Mouse (Mus musculus): ENCODE measurements around the gene Fgl2. TPM values are rescaled to one million over a fixed set of nuclear protein-coding genes. Genes with fewer than 3 reads are reported as not detected.

Gene Fgl2
- polyA plus RNA-seq, 1 experiment from 2014 or later, result 3.0 TPM

DNA sequence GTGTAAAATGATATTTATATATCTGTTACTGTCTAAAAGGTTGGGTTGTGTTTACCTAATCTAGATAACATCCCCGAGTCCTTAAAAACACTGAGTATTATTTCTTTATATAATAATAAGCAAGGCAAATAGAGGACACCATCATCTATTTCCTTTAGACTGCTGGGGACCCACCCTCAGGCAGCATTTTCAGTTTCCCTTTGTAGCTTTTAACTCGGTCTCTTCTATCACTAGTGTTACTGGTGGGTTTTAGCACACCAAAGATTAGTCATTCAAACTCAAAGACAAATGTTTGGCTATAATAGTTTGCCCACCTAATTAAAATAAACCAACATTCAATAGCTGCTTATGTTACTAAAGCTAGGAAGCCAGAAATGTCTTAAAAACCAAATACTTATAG, 6.0 kb downstream of the Fgl2 start:
- Histone ChIP-seq H3K4me3 (ENCODE audit: low read depth, low read length) (no peak overlapping the region), H3K36me3 (ENCODE audit: control insufficient read depth, insufficient read depth, low read length) (no peaks in the 10 kb centered on the region), H3K9ac (ENCODE audit: low read length) (no peak overlapping the region), H3K4me1 (ENCODE audit: control insufficient read depth, insufficient read depth, low read length) (no peaks in the 10 kb centered on the region), H3K27ac (ENCODE audit: low read depth, low read length) (no peak overlapping the region), H3K4me2 (ENCODE audit: low read depth) (no peak overlapping the region), H3K9me3 (ENCODE audit: control insufficient read depth, low read length) (no peaks in the 10 kb centered on the region), H3K27me3 (ENCODE audit: control insufficient read depth, insufficient read depth, low read length) (no peaks in the 10 kb centered on the region)
- no peak for DNase-seq (ENCODE audit: low spot score)
- 80% methylated on average over 2 of the region's 2 CpGs for WGBS
- ATAC-seq (ENCODE audit: insufficient read depth, low FRiP score, low TSS enrichment), result no peak

DNA sequence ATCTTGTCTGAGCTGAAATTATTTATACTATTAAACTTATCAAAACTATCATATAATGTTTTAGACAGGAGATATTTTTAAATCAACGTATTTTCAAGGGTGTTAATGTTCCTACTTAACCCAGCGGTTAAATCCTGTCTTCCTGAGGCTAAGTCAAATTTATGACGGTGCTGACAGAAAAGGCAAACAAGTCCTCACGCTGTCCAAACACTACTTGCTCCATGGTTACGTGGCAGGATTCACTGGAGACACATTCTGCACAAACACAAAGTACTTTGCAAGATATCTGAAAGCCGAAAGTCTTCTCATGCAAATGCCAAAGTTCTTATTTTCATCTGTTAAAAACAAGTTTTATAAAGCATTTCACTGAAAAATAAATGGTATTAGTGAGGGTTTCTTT, 9.5 kb downstream of the Fgl2 start:
- no peak for DNase-seq (ENCODE audit: low spot score)

DNA sequence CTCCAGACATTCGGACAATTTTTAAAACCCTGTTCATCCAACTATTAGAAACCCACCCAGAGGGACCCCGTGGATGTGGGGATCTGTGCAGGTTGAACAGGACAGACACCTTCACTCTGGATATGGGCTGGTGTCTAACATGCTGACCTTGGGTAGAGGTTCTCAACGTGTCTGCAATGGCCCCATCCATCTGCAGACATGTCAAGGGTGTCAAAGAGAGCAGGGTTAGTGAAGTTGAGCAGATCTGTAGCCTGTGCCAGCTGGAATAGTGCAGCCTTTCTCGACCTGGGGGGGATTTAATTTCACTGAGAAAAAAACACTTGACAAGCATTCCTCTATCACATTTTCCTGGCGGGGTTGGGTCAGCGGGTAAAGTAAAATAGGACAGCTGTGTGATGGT, 10.2 kb downstream of the Fgl2 start:
- ATAC-seq (ENCODE audit: insufficient read depth, low FRiP score, low TSS enrichment) (no peak), DNase-seq (ENCODE audit: low spot score) (no peak)
- Histone ChIP-seq H3K9me3 (ENCODE audit: control insufficient read depth, low read length) (no peaks in the 10 kb centered on the region), H3K27ac (ENCODE audit: low read depth, low read length) (no peak overlapping the region), H3K27me3 (ENCODE audit: control insufficient read depth, insufficient read depth, low read length) (no peaks in the 10 kb centered on the region), H3K4me1 (ENCODE audit: control insufficient read depth, insufficient read depth, low read length) (no peaks in the 10 kb centered on the region), H3K4me3 (ENCODE audit: low read depth, low read length) (no peak overlapping the region), H3K9ac (ENCODE audit: low read length) (no peak overlapping the region), H3K36me3 (ENCODE audit: control insufficient read depth, insufficient read depth, low read length) (no peaks in the 10 kb centered on the region), H3K4me2 (ENCODE audit: low read depth) (no peak overlapping the region)
- 63% methylated on average over 6 of the region's 6 CpGs for WGBS

More for the DNA sequence above, 9.5 kb downstream of the Fgl2 start:
- no peak for ATAC-seq (ENCODE audit: insufficient read depth, low FRiP score, low TSS enrichment)
- Histone ChIP-seq H3K9ac (ENCODE audit: low read length) (no peak overlapping the region), H3K36me3 (ENCODE audit: control insufficient read depth, insufficient read depth, low read length) (no peaks in the 10 kb centered on the region), H3K4me1 (ENCODE audit: control insufficient read depth, insufficient read depth, low read length) (no peaks in the 10 kb centered on the region), H3K4me2 (ENCODE audit: low read depth) (no peak overlapping the region), H3K27ac (ENCODE audit: low read depth, low read length) (no peak overlapping the region), H3K27me3 (ENCODE audit: control insufficient read depth, insufficient read depth, low read length) (no peaks in the 10 kb centered on the region), H3K9me3 (ENCODE audit: control insufficient read depth, low read length) (no peaks in the 10 kb centered on the region), H3K4me3 (ENCODE audit: low read depth, low read length) (no peak overlapping the region)
- 49% methylated on average over 6 of the region's 6 CpGs for WGBS

DNA sequence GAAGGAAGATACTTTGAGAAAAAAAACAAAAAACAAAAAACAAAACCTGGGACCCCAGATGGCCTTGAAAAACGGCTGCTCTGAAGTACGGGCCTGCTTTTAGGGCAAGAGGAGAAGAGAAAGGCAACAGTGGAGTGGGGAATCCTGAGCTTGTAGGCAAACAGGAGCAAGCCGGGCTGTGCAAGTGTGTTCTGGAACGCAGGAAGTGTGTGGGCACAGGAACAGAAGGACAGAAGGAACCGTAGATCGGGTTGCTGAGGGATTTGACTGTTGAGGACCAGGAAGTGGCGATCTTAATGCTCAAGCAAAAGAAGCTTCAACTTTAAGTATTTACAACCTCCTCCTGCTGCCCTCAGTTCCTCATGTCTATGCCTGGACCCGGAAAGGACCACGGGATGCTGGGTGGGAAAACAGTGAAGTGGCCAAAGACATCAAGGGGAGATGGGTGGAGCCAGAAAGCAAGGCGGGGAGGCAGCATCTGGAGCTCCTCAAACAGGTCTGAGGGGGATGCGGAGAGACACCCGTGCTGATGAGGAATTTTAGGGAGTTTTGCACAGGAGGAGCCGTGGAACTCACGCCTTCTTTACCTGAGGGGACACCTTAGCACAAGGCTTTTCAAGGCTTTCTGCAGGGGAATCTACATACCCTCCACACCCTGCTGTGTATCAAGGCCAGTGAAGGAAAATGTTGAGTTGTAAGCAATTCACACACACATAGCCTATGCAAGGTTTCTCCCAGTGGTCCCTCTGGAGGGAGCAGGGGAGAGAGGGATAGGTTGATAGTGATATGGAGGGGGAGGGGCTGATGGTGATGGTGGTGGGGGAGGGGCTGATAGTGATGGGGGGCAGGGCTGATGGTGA, 11.2 kb downstream of the Fgl2 start:
- no peak overlapping the region for H3K4me3 ChIP-seq (ENCODE audit: low read depth, low read length)
- H3K27me3 ChIP-seq (ENCODE audit: control insufficient read depth, insufficient read depth, low read length), result no peaks in the 10 kb centered on the region
- 41% methylated on average over 14 of the region's 14 CpGs for WGBS
- no peaks in the 10 kb centered on the region for H3K9me3 ChIP-seq (ENCODE audit: control insufficient read depth, low read length)
- no peak overlapping the region for H3K9ac ChIP-seq (ENCODE audit: low read length)
- no peaks in the 10 kb centered on the region for H3K4me1 ChIP-seq (ENCODE audit: control insufficient read depth, insufficient read depth, low read length)
- H3K4me2 ChIP-seq (ENCODE audit: low read depth), result no peak overlapping the region
- H3K27ac ChIP-seq (ENCODE audit: low read depth, low read length), result no peak overlapping the region
- no peaks in the 10 kb centered on the region for H3K36me3 ChIP-seq (ENCODE audit: control insufficient read depth, insufficient read depth, low read length)
- DNase-seq (ENCODE audit: low spot score) (no peak), ATAC-seq (ENCODE audit: insufficient read depth, low FRiP score, low TSS enrichment) (no peak)

DNA sequence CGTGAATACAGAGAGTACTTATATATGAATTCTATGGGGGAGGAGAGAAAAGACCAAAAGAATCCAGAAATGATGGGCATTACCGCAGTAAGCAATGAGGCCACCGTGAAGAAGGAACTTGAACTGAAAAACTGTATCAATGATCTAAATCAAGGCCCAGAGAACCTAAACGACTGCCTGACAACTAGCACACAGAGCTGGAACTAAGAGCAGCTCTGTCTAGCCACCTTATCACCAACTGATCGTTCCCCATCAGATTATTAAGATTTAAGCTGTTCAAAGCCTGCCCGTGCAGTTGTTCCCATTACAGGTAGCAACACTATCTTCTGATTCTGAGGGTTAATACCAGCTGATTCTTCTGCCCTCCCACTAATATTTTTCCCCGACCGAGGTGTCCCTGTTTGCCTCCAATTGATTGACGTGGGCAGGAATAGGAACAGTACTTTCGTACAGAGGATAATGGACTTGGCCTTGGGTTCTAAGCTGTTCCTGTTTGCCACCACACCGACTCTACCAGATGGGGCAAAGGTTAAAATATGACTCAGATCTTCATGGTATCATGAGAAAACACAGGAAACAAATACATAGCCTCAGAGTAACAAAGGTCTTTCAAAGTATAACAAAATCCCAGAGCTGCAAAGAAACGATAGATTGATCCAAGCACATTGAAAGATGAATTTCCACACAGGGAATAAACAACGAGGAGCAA, 12.0 kb downstream of the Fgl2 start:
- H3K4me1 ChIP-seq (ENCODE audit: control insufficient read depth, insufficient read depth, low read length), result no peaks in the 10 kb centered on the region
- no peaks in the 10 kb centered on the region for H3K27me3 ChIP-seq (ENCODE audit: control insufficient read depth, insufficient read depth, low read length)
- ATAC-seq (ENCODE audit: insufficient read depth, low FRiP score, low TSS enrichment), result no peak
- H3K9me3 ChIP-seq (ENCODE audit: control insufficient read depth, low read length), result no peaks in the 10 kb centered on the region
- no peak overlapping the region for H3K9ac ChIP-seq (ENCODE audit: low read length)
- 86% methylated on average over 13 of the region's 13 CpGs for WGBS
- H3K4me2 ChIP-seq (ENCODE audit: low read depth), result no peak overlapping the region
- no peaks in the 10 kb centered on the region for H3K36me3 ChIP-seq (ENCODE audit: control insufficient read depth, insufficient read depth, low read length)
- no peak for DNase-seq (ENCODE audit: low spot score)
- no peak overlapping the region for H3K27ac ChIP-seq (ENCODE audit: low read depth, low read length)
- no peak overlapping the region for H3K4me3 ChIP-seq (ENCODE audit: low read depth, low read length)

DNA sequence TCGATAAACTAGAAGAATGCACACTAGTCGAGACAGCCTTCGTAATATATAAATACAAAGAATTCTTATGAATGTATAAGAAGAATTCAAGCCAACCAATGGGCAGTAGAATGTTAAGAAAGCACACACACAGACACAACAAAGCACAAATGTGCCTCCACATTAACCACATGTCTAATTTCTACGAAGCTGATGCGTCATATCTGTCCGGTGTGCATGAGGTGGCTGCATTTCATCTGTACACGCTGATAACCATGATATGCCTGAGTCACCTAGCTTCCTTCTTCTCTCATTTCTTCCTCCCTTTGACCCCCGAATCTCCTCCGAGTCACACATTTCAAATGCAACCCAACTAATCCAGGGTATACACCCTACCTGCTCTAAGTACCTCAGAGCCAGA, 12.5 kb downstream of the Fgl2 start:
- Histone ChIP-seq H3K4me3 (ENCODE audit: low read depth, low read length) (no peak overlapping the region), H3K4me2 (ENCODE audit: low read depth) (no peak overlapping the region), H3K9me3 (ENCODE audit: control insufficient read depth, low read length) (no peaks in the 10 kb centered on the region), H3K27me3 (ENCODE audit: control insufficient read depth, insufficient read depth, low read length) (no peaks in the 10 kb centered on the region), H3K27ac (ENCODE audit: low read depth, low read length) (no peak overlapping the region), H3K36me3 (ENCODE audit: control insufficient read depth, insufficient read depth, low read length) (no peaks in the 10 kb centered on the region), H3K9ac (ENCODE audit: low read length) (no peak overlapping the region), H3K4me1 (ENCODE audit: control insufficient read depth, insufficient read depth, low read length) (no peaks in the 10 kb centered on the region)
- DNase-seq (ENCODE audit: low spot score), result no peak
- WGBS, result 95% methylated on average over 9 of the region's 9 CpGs
- no peak for ATAC-seq (ENCODE audit: insufficient read depth, low FRiP score, low TSS enrichment)

DNA sequence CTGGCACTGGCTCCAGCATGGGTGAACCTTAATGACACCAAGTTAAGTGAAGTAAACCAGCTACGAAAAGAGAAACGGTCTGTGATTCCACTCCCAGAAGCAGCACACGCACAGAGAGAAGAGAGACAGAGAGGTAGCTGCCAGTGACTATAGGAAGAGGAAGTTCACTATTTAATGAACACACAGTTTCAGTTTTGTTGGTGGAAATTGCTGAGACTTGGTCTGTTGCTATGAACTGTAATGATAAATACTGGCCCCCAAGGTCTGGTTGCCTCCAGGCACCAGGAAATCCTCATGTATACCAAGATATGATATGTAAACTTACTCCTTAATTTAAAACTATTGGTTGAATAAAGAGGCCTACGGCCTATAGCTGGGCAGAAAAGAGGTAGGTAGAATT, 14.0 kb downstream of the Fgl2 start:
- H3K4me3 ChIP-seq (ENCODE audit: low read depth, low read length), result no peak overlapping the region
- 92% methylated on average over 4 of the region's 4 CpGs for WGBS
- no peak overlapping the region for H3K27ac ChIP-seq (ENCODE audit: low read depth, low read length)
- no peak overlapping the region for H3K9ac ChIP-seq (ENCODE audit: low read length)
- no peak overlapping the region for H3K4me2 ChIP-seq (ENCODE audit: low read depth)
- no peak for ATAC-seq (ENCODE audit: insufficient read depth, low FRiP score, low TSS enrichment)
- H3K27me3 ChIP-seq (ENCODE audit: control insufficient read depth, insufficient read depth, low read length), result no peaks in the 10 kb centered on the region
- DNase-seq (ENCODE audit: low spot score), result no peak
- H3K9me3 ChIP-seq (ENCODE audit: control insufficient read depth, low read length), result no peaks in the 10 kb centered on the region
- no peaks in the 10 kb centered on the region for H3K36me3 ChIP-seq (ENCODE audit: control insufficient read depth, insufficient read depth, low read length)
- no peaks in the 10 kb centered on the region for H3K4me1 ChIP-seq (ENCODE audit: control insufficient read depth, insufficient read depth, low read length)

DNA sequence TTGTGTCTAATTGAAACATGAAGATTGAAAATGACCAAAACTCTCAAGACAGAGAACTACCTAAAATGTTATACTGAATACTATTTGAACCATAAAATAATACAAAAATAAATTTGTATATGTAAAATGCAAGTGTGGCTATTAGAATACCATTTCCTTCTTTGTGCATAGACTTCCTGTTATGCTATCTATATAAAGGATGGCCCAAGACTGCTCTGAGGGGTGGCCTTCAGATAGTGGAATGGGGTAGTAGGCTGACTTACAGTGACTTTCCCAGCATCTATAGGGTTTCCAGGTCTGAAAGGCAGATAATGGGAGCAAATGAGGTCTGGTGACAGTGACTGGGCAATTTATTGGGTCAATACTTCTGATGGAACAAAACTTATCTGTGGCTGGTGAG, 14.9 kb downstream of the Fgl2 start:
- Histone ChIP-seq H3K4me2 (ENCODE audit: low read depth) (no peak overlapping the region), H3K4me1 (ENCODE audit: control insufficient read depth, insufficient read depth, low read length) (no peaks in the 10 kb centered on the region), H3K9me3 (ENCODE audit: control insufficient read depth, low read length) (no peaks in the 10 kb centered on the region), H3K36me3 (ENCODE audit: control insufficient read depth, insufficient read depth, low read length) (no peaks in the 10 kb centered on the region), H3K4me3 (ENCODE audit: low read depth, low read length) (no peak overlapping the region), H3K27me3 (ENCODE audit: control insufficient read depth, insufficient read depth, low read length) (no peaks in the 10 kb centered on the region), H3K27ac (ENCODE audit: low read depth, low read length) (no peak overlapping the region), H3K9ac (ENCODE audit: low read length) (no peak overlapping the region)
- ATAC-seq (ENCODE audit: insufficient read depth, low FRiP score, low TSS enrichment) (no peak), DNase-seq (ENCODE audit: low spot score) (no peak)

DNA sequence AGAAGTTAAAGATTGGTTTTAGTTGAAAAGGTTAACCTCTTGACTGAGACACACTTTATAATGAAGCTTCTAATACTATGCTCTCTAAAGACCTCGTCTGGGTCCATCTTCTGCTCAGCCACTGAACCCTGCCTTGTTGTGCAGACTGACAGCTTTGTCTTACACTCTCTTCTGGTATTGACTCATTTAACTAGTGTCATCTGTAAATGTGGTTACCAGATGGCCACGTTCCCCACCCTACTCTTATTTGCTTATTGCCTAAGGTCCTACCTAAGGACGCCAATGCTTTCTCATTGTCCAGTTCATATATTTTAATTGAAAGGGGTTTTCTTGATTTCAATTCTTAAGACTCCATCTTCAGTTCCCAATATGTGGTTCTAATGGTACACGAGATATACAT, 16.4 kb downstream of the Fgl2 start:
- no peak for ATAC-seq (ENCODE audit: insufficient read depth, low FRiP score, low TSS enrichment)
- WGBS, result 77% methylated on average over 4 of the region's 4 CpGs
- H3K4me3 ChIP-seq (ENCODE audit: low read depth, low read length), result no peak overlapping the region

More for the DNA sequence above, 16.4 kb downstream of the Fgl2 start:
- Histone ChIP-seq H3K4me2 (ENCODE audit: low read depth) (no peak overlapping the region), H3K36me3 (ENCODE audit: control insufficient read depth, insufficient read depth, low read length) (no peaks in the 10 kb centered on the region), H3K27ac (ENCODE audit: low read depth, low read length) (no peak overlapping the region), H3K9me3 (ENCODE audit: control insufficient read depth, low read length) (no peaks in the 10 kb centered on the region), H3K27me3 (ENCODE audit: control insufficient read depth, insufficient read depth, low read length) (no peaks in the 10 kb centered on the region), H3K4me1 (ENCODE audit: control insufficient read depth, insufficient read depth, low read length) (no peaks in the 10 kb centered on the region), H3K9ac (ENCODE audit: low read length) (no peak overlapping the region)
- DNase-seq (ENCODE audit: low spot score), result no peak

Data from neural tube, embryonic 11.5 days (tissue).